Mouse (Mus musculus) induced T-regulatory cell, adult 2 months (primary cell): ENCODE data around the gene Hoxa10.
A peak's percentile ranks its signal among the peaks of the same experiment; 100 is the strongest.

Experiments
- DNase-seq: peaks from one replicate; pipeline ENCODE4 v3.0.0-alpha.2; 2012; ENCODE audit warnings: low read depth

The Hoxa10 gene

GRCm38 (mm10) chr6:52229558-52230416 is 10.9 kb downstream of the Hoxa10 start:
- DNase-seq: no peak

GRCm38 (mm10) chr6:52228475-52229465 is 11.9 kb downstream of the Hoxa10 start:
- DNase-seq: no peak

GRCm38 (mm10) chr6:52227470-52228222 is 13.0 kb downstream of the Hoxa10 start:
- no peak for DNase-seq

GRCm38 (mm10) chr6:52226569-52227257 is 13.9 kb downstream of the Hoxa10 start:
- DNase-seq: no peak

GRCm38 (mm10) chr6:52225612-52226568 is 14.8 kb downstream of the Hoxa10 start:
- no peak for DNase-seq

- peak; percentile 6 for DNase-seq
These were observed 15.6 kb downstream of the Hoxa10 start for GRCm38 (mm10) chr6:52224895-52225611.

- peak; percentile 21 for DNase-seq
These were observed 16.5 kb downstream of the Hoxa10 start for GRCm38 (mm10) chr6:52223939-52224760.

- no peak for DNase-seq
These were observed 17.9 kb downstream of the Hoxa10 start for GRCm38 (mm10) chr6:52222729-52223128.

GRCm38 (mm10) chr6:52221993-52222685 is 18.5 kb downstream of the Hoxa10 start:
- DNase-seq: peak; percentile 19

GRCm38 (mm10) chr6:52221337-52221992 is 19.2 kb downstream of the Hoxa10 start, which contains the start of gene Hoxa7:
Hoxa7 (minus strand) TSS chr6:52221854.
- peak; percentile 88 for DNase-seq

- peak; percentile 47 for DNase-seq
These were observed 19.8 kb downstream of the Hoxa10 start for GRCm38 (mm10) chr6:52220865-52221310.

GRCm38 (mm10) chr6:52220003-52220864 is 20.4 kb downstream of the Hoxa10 start:
- DNase-seq: peak; percentile 28

GRCm38 (mm10) chr6:52219234-52219942 is 21.3 kb downstream of the Hoxa10 start:
- DNase-seq: peak; percentile 20

GRCm38 (mm10) chr6:52218643-52219215 is 21.9 kb downstream of the Hoxa10 start:
- peak; percentile 8 for DNase-seq
